Mouse (Mus musculus) hindbrain, embryonic 13.5 days (tissue): ENCODE results near the gene Tnni1. TPM values are rescaled to one million over a fixed set of nuclear protein-coding genes. Genes with fewer than 3 reads are reported as not detected.

Experiments
- ATAC-seq: fragments of 200-750 bp; cut with Nextera tagmentation; 2 replicates; pipeline ENCODE4 v1.8.0; 2017; ENCODE audit warnings: moderate TSS enrichment; ENCODE audit not compliant: low FRiP score
- H3K27ac ChIP-seq: fragments of 300-500 bp; sonication (generic); 2 replicates; pipeline ENCODE4 v1.5.1; 2015; ENCODE audit warnings: inconsistent platforms, mild to moderate bottlenecking, moderate library complexity
- H3K27me3 ChIP-seq: fragments of 300-500 bp; sonication (generic); 2 replicates; pipeline ENCODE4 v1.6.1; 2015; ENCODE audit warnings: mild to moderate bottlenecking, inconsistent platforms
- H3K36me3 ChIP-seq: fragments of 300-500 bp; sonication (generic); 2 replicates; pipeline ENCODE4 v1.6.1; 2015; ENCODE audit warnings: mild to moderate bottlenecking, inconsistent platforms
- H3K4me1 ChIP-seq: fragments of 300-500 bp; sonication (generic); replicated peaks from 2 replicates; pipeline ENCODE4 v1.6.1; 2015; ENCODE audit warnings: inconsistent platforms
- H3K4me2 ChIP-seq: fragments of 300-500 bp; sonication (generic); 2 replicates; pipeline ENCODE4 v1.6.1; 2015; ENCODE audit warnings: inconsistent platforms, mild to moderate bottlenecking, moderate library complexity
- H3K4me3 ChIP-seq: fragments of 300-500 bp; sonication (generic); 2 replicates; pipeline ENCODE4 v1.5.1; 2015; ENCODE audit warnings: mild to moderate bottlenecking, inconsistent platforms
- H3K9ac ChIP-seq: fragments of 300-500 bp; sonication (generic); 2 replicates; pipeline ENCODE4 v1.6.1; 2015; ENCODE audit warnings: mild to moderate bottlenecking, inconsistent platforms
- H3K9me3 ChIP-seq: fragments of 300-500 bp; sonication (generic); 2 replicates; pipeline ENCODE4 v1.6.1; 2016; ENCODE audit warnings: inconsistent platforms
- WGBS: fragments of 180-500 bp; shearing (Covaris S2); methylation state at CpG from one replicate; pipeline ENCODE4 v1.1.7; 2015; 5-methylcytosine and 5-hydroxymethylcytosine counted together
- polyA plus RNA-seq: library from polyadenylated mRNA; unstranded; fragments of >200 nt; fragmentation: Nextera tagmentation; extraction: Ambion mirVana; gene quantifications from 2 replicates; pipeline ENCODE4 v1.2.1, GENCODE M21; 2015

Gene Tnni1
- polyA plus RNA-seq, 1 experiment from 2014 or later: 6.0 TPM

DNA sequence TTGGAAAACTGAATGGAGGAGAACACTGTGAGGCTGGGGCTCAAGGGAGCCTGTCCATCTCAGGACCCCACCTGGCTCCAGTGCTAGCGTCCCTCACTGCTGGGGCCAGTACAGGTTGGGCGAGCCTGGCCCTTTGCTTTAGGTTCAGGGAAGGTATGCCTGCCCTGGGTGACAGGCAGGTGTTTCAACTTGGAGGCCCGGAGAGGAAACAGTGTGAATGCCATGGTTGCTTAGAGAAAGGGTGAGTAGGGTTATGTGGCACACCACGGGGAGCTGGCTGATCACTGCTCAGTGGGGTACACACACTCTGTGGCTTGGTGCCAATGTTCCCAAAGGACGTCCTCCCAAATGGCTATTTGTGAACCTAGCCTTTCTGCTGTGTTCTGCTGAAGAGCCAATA lies 35.3 kb downstream of the Tnni1 start:
- no peak overlapping the region for H3K9ac ChIP-seq
- 87% methylated on average over 5 of the region's 5 CpGs for WGBS
- H3K4me1 ChIP-seq: peaks cover 22% of the 10 kb centered on the region
- peaks cover 52% of the 10 kb centered on the region for H3K27me3 ChIP-seq
- no peak overlapping the region for H3K4me2 ChIP-seq
- no peak overlapping the region for H3K27ac ChIP-seq
- no peaks in the 10 kb centered on the region for H3K9me3 ChIP-seq
- H3K36me3 ChIP-seq: no peaks in the 10 kb centered on the region
- ATAC-seq: no peak
- H3K4me3 ChIP-seq: no peak overlapping the region

DNA sequence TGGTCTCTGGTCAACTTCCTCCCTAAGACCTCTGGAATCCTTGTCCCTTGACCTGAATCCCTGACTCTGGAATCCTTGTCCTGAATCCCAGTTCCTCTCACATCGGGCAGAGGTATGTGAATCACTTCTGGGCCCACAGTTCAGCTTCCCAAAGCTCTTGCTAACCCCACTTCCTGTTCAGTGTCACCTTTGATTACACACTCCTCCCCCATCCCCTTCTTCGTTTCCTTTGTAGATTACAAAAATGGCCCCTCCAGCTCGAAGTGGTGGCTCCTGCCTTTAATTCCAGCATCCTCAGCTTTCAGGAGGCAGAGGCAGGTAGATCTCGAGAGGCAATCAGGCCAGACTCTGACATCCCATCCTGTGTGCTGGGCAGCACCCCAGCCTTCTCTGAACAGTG lies 38.4 kb downstream of the Tnni1 start:
- no peak for ATAC-seq
- peaks cover 76% of the 10 kb centered on the region for H3K27me3 ChIP-seq
- no peak overlapping the region for H3K9ac ChIP-seq
- no peak overlapping the region for H3K4me2 ChIP-seq
- H3K9me3 ChIP-seq: no peaks in the 10 kb centered on the region
- no peaks in the 10 kb centered on the region for H3K36me3 ChIP-seq
- 75% methylated on average over 4 of the region's 4 CpGs for WGBS
- no peak overlapping the region for H3K27ac ChIP-seq
- 0 out of 2 replicates have a peak overlapping the region, but pooled peaks have one; percentile 2 for H3K4me3 ChIP-seq
- peaks cover 22% of the 10 kb centered on the region for H3K4me1 ChIP-seq

DNA sequence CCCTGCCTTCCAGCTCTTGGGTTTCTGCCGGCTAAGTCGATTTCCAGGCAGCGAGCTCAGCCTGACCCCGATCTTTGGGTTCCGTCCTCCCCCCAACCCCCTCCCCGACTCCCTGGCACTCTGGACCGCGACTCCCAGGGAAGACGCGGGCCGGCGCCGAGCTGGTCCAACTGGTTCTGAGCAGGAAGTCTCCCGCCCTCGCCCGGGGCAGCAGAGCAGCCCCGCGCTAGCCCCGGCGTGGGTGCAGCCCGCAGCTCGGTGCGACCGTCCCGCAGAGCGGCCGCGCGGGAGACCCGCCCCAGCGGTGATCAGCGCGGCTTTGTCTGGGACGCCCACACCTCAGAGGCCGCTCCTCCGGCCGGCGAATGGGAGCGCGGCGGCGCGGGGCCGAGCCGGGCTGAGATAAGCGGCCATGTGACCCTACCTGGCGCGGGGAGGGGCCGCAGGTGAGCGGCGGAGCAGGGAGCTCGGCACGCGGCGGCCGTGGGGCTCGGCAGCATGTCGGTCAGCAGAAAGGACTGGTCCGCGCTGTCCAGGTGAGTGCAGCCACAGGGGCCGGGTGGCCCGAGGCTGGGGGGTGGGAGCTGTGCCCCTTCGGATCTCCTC lies 39.4 kb downstream of the Tnni1 start, which contains the start of gene Lad1:
Lad1 (plus strand) TSS at position 118 of the 606 bp plus-strand sequence.
- Histone ChIP-seq H3K4me3 (peak within 1 kb of the TSS; percentile 60), H3K9me3 (no peaks in the 10 kb centered on the region), H3K4me1 (peaks cover 13% of the 10 kb centered on the region), H3K27ac (no peak within 1 kb of the TSS), H3K9ac (peak within 1 kb of the TSS; percentile 77), H3K36me3 (no peaks in the 10 kb centered on the region), H3K4me2 (peak within 1 kb of the TSS; percentile 95), H3K27me3 (peaks cover 80% of the 10 kb centered on the region)
- peak; percentile 52 for ATAC-seq
- WGBS: under 1% methylated on average over 63 of the region's 63 CpGs

DNA sequence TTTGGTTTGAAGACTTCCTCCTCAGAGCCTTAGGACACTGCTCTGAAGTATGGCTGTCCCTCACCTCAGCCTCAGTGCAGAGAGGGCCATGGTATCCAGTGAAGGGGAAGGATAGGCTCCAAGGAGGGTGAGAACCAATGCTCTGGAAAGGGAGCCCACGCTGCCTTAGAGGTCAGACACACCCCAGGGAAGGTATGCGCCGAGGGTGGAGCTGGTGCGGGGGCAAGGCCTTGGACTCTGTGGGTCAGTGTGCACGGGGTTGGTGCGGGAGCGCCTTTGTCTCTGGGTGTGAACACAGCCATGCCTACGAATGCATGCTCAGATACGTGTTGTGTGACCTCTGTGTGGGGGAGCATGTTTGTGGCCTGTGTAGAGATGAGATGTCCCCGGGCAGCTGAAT lies 40.8 kb downstream of the Tnni1 start:
- peaks cover 13% of the 10 kb centered on the region for H3K4me1 ChIP-seq
- H3K4me3 ChIP-seq: no peak overlapping the region
- H3K27me3 ChIP-seq: peaks cover 71% of the 10 kb centered on the region
- H3K9me3 ChIP-seq: no peaks in the 10 kb centered on the region
- no peak for ATAC-seq
- H3K36me3 ChIP-seq: no peaks in the 10 kb centered on the region
- H3K27ac ChIP-seq: no peak overlapping the region
- H3K9ac ChIP-seq: no peak overlapping the region
- 82% methylated on average over 10 of the region's 10 CpGs for WGBS
- H3K4me2 ChIP-seq: no peak overlapping the region

DNA sequence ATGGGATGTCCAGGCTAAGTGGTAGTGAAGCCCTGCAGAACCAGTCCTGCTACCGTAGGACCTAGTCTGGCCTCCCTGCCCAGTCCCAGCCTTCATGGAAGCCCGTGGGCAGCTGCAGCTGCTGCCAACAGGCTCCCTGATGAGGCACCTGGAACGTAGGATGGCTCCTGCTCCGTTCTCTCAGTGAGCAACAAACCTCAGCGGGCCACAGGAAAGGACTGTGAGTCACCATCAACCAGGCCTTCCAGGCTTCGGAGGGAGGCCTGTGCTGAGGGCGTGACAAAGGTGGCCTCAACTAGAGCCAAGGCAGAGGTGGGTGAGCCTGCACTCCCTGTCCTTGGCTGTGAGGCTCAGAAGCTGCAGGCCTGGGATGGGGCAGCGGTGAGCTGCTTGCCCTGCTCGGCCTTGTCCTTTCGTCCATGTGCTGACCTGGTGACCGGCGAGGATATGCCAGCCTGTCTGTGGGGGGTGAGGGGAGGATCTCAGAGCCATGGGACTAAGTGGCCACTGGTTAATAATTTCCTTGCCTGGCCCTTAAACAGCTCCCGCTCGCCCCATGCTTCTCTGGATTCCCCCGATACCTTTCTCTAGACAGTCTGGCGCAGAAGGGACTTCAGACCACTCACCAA lies 41.6 kb downstream of the Tnni1 start:
- H3K4me1 ChIP-seq: peaks cover 13% of the 10 kb centered on the region
- H3K36me3 ChIP-seq: no peaks in the 10 kb centered on the region
- H3K4me3 ChIP-seq: no peak overlapping the region
- H3K27ac ChIP-seq: no peak overlapping the region
- H3K9me3 ChIP-seq: no peaks in the 10 kb centered on the region
- H3K4me2 ChIP-seq: no peak overlapping the region
- H3K27me3 ChIP-seq: peaks cover 74% of the 10 kb centered on the region
- WGBS: 66% methylated on average over 16 of the region's 16 CpGs
- no peak overlapping the region for H3K9ac ChIP-seq
- ATAC-seq: no peak

DNA sequence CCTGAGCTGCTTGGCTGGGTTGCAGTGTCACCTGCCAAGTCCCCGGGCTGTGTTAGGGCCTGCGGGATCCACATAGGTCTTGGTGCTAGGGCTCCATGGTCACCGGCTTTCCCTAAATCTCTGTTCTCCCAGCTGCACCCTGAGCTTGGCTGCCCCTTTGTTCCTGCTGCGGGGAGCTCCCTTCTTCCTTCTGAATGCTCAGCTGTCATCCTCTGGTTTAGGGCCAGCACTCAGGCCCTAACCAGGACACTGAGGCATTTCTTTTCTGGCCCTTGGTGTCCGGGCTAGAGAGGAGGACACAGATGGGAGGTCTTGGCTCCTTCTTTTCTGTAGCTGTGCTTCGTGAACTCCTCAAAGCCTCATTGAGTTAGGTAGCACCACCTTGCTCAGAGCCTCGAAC lies 42.5 kb downstream of the Tnni1 start:
- Histone ChIP-seq H3K27me3 (peaks cover 65% of the 10 kb centered on the region), H3K4me2 (no peak overlapping the region), H3K9ac (no peak overlapping the region), H3K9me3 (no peaks in the 10 kb centered on the region), H3K27ac (no peak overlapping the region), H3K4me1 (peaks cover 13% of the 10 kb centered on the region), H3K36me3 (no peaks in the 10 kb centered on the region), H3K4me3 (no peak overlapping the region)
- WGBS: 78% methylated on average over 7 of the region's 7 CpGs
- ATAC-seq: no peak

DNA sequence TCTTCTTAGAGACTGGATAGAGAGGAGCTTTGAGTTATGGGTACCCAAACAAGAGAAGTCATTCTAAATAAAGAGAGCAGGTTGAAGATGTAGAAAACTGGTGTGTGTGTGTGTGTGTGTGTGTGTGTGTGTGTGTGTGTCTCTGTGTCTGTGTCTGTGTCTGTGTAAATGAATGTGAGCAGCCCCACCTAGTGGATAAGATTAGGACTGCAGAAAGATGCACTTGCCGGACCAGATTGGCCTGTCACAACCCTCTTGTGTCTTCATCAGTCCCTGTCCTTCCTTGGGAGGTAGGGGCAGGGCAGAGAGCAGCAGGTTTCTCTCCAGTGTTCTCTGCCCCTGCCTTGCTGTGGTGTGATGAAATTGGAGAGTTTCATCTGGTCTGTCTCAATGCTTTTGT lies 49.7 kb downstream of the Tnni1 start:
- WGBS: 22% methylated on average over 1 of the region's 1 CpGs
- Histone ChIP-seq H3K27me3 (peaks cover 7% of the 10 kb centered on the region; the same call in 1 of the 2 replicates), H3K36me3 (no peaks in the 10 kb centered on the region), H3K9me3 (no peaks in the 10 kb centered on the region), H3K9ac (no peak overlapping the region), H3K4me3 (no peak overlapping the region), H3K27ac (no peak overlapping the region), H3K4me2 (no peak overlapping the region), H3K4me1 (no peaks in the 10 kb centered on the region)
- no peak for ATAC-seq

DNA sequence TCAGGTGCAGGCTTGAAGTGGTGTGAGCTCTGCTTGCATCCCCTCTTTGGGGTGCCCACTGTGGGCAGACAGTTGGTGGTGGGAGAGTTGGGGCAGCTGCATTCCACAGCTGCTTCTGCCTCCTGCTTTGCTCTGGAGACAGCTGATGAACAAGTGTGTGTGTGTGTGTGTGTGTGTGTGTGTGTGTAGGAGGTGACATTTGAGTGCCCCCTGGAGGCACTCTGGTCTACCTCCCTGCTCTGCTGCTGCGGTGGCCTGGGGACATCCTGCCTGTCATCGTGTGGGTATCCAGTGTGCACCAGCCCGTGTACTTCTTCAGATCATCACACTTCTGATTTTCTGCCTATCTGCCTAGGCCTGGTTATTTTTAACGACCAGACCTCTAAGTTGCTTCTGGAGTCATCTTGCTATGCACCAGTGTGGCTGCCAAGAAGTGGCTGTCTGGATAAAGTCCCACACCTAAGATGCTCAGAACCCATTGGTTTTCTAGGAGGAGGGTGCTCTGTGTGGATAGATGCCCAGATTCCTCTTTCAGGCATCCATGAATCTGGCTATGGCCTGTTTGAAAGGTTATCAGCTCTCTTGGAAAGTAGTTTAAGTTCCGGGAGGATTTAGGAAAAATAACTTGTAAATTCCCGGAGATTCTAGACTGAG lies 55.1 kb downstream of the Tnni1 start:
- Histone ChIP-seq H3K9ac (no peak overlapping the region), H3K4me2 (no peak overlapping the region), H3K9me3 (no peaks in the 10 kb centered on the region), H3K4me3 (no peak overlapping the region), H3K27ac (no peak overlapping the region), H3K27me3 (peaks cover 4% of the 10 kb centered on the region; the same call in 1 of the 2 replicates), H3K4me1 (peaks cover 8% of the 10 kb centered on the region), H3K36me3 (no peaks in the 10 kb centered on the region)
- 73% methylated on average over 6 of the region's 6 CpGs for WGBS
- no peak for ATAC-seq

DNA sequence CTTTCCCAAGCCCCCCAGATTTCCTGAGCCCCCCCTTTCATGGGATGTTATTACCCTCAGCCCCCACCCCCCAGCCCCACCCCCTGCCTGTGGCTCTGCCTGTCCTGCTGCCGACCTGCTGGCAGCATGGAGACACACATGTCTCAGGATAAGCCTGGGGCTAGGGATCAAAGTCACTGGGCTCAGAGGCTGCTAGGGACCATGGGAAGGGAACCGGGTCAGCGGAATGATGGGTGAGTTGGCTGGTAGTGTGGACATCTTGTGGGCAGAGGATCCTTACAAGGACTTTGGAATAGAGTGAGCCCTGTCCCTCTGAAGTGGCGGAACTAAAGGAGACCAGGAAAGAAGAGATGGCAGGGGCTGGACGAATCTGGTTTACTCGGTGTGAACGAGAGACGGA lies 55.7 kb downstream of the Tnni1 start:
- H3K4me1 ChIP-seq: peaks cover 8% of the 10 kb centered on the region
- no peak overlapping the region for H3K4me2 ChIP-seq
- H3K4me3 ChIP-seq: no peak overlapping the region
- H3K9me3 ChIP-seq: no peaks in the 10 kb centered on the region
- no peak overlapping the region for H3K9ac ChIP-seq
- 85% methylated on average over 8 of the region's 8 CpGs for WGBS
- no peak overlapping the region for H3K27ac ChIP-seq
- peaks cover 4% of the 10 kb centered on the region; the same call in 1 of the 2 replicates for H3K27me3 ChIP-seq
- no peak for ATAC-seq
- H3K36me3 ChIP-seq: no peaks in the 10 kb centered on the region

DNA sequence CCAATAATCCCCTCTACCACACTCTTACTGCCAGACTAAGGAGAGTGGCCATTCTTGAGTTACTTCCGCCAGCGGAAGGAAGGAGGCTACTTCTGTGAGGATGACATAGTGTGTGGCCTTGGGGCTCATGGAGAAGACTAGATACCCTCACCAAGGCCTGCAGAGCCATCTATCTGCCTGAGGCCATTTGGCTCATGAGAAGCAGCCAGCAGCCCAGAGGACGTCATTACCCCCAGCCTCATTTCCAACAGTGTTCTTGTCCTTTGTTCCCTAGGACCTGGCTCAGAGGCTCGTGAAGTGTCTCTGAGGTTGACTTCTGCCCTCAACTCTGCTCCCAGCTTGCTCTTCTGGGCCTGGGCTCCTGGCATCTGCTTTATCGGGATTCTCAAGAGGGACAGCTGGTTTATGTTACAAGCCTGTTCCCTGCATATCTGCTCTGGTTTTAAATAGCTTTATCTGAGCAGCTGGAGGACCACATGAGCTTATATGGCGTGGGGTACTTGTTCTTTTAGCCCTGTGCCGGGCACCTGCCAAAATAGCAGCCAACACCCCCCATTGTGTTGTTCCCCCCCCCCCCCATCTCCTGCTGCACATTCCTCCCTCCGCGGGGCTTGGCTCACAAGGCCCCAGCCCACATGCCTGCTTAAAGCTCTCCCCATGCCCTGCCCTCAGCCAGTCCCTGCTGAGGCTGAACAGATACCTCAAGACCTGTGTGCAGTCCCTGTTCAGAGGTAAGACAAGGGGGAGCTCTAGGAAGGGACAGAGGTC lies 56.7 kb downstream of the Tnni1 start, which contains the start of gene Tnnt2:
Tnnt2 (plus strand) TSS at position 639 of the 768 bp plus-strand sequence.
- H3K27ac ChIP-seq: no peak within 1 kb of the TSS
- H3K27me3 ChIP-seq: peaks cover under 1% of the 10 kb centered on the region; the same call in 1 of the 2 replicates
- 50% methylated on average over 9 of the region's 9 CpGs for WGBS
- no peaks in the 10 kb centered on the region for H3K36me3 ChIP-seq
- H3K4me2 ChIP-seq: no peak within 1 kb of the TSS
- no peak within 1 kb of the TSS for H3K4me3 ChIP-seq
- no peak for ATAC-seq
- no peak within 1 kb of the TSS for H3K9ac ChIP-seq
- no peaks in the 10 kb centered on the region for H3K9me3 ChIP-seq
- H3K4me1 ChIP-seq: peaks cover 10% of the 10 kb centered on the region

DNA sequence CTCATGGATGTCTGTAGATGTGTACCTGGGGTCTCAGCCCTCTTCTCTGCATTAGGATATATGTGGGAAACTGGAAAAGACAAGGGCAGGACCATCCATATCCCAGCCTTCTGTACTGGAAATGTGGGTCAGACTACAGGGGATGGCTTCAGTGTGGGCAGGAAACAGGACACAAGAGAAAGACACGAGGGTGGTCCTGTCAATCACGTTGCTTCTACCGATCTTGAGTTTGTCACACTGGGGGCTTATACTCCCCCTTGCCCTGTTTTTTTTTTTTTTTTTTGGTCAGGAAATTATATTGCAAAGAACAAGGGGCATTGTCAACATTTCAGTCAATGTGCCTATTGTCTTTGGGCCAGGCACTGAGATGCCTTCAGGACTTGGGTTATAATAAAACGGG lies 59.4 kb downstream of the Tnni1 start:
- no peak overlapping the region for H3K9ac ChIP-seq
- peaks cover 14% of the 10 kb centered on the region for H3K4me1 ChIP-seq
- no peaks in the 10 kb centered on the region for H3K36me3 ChIP-seq
- no peak overlapping the region for H3K27ac ChIP-seq
- H3K4me2 ChIP-seq: no peak overlapping the region
- ATAC-seq: no peak
- H3K4me3 ChIP-seq: no peak overlapping the region
- no peaks in the 10 kb centered on the region for H3K27me3 ChIP-seq
- no peaks in the 10 kb centered on the region for H3K9me3 ChIP-seq
- WGBS: 73% methylated on average over 4 of the region's 4 CpGs

DNA sequence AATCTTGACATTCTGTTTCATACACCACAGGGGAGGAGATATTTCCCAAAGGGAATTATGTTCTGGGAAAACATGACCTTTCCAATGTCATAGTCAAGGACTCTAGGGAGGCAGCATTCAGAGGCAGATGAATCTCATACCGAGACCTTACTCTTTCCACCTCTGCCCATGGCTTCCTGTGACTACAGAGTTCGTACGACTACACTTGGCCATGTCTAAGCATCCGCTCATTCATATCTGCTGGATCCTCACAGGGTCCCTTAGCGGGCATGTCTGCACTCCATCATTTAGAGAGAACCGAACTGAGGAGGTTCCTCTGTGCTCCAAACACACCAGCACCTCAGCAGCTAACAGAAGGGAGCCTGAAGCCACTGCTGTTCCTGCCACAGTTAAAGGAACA lies 59.8 kb downstream of the Tnni1 start:
- H3K27ac ChIP-seq: no peak overlapping the region
- no peaks in the 10 kb centered on the region for H3K9me3 ChIP-seq
- WGBS: 89% methylated on average over 6 of the region's 6 CpGs
- no peak overlapping the region for H3K4me2 ChIP-seq
- no peaks in the 10 kb centered on the region for H3K27me3 ChIP-seq
- H3K36me3 ChIP-seq: no peaks in the 10 kb centered on the region
- H3K4me1 ChIP-seq: peaks cover 14% of the 10 kb centered on the region
- H3K9ac ChIP-seq: no peak overlapping the region
- no peak for ATAC-seq
- H3K4me3 ChIP-seq: no peak overlapping the region
